Mouse (Mus musculus): ENCODE data around the gene Nop2.

Nop2 gene

DNA sequence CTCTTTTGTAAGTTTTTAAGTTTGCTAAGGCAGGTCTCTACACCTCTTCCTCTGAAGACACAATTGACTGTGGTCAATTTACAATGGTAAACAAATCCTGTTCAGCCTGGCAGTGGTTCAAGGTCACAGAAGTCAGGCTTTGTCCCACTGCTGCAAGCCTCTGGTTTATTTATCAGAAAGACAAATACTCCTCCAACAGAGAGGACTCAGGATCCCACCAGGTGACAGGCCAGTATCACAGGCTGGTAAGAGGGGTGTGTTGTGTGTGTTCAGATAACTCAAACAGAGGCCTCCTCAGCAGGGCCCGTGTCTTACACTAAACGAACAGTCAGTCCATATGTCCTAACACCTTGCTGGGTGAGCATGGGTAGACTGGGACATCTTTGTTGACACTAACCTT is 40.8 kb downstream of the Nop2 start:
- no peak for DNase-seq (ENCODE audit: low spot score)

DNA sequence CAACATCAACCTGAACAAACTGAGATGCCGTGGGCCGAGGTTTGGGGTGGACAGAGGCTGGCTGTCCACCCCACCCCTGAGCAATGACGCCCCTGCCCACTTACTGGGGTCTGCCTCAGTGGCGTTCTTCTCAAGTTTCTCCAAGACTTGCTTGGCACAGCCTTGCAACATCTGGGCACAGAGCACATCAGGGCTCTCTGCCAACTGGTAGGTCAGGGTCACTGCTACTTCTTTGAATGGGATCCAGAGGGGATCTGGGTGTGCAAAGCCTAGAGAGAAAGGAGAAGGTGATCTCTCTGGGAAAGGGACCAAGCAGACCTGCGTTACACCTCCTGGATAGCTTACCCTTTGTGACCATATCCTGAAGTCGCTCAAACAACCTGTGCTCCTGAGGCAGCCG is 41.5 kb downstream of the Nop2 start:
- no peak for DNase-seq (ENCODE audit: low spot score)

DNA sequence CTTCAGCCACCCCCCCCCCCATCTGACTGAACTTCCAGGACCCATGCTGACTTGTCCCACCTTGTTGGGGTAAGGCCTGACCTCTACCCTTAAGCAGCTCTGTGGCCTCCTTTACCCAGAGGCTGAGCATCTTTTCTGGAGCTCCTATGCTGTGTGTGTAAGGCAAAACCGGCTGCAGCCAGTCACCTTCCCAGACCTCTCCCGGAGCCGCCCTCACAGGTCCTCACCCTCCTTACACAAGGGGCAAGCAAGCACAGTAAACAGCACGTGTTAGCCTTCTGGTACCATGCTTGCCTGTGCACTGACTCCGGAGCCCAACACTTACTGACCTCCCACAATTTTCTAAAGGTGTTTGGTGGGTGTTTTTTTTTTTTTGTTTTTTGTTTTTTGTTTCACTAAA is 43.8 kb downstream of the Nop2 start:
- DNase-seq (ENCODE audit: low spot score): no peak

DNA sequence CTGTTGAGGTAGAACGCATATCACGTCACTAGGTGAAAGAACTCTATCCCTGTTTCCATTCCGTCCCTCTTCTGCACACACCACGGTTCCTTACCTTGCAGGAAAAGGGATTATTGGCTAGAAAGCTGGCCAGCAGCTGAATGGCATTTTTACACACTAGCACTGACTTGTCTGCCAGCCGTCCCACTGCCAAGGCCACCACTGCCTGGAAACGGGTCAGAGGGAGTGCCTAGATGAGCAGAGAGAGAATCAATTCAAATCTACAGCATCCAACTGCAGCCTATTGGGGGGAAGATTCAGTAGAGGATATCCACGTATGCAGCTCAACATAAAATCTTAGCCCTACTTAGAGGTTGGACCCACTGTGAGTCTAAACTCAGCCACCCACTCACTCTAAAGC is 47.9 kb downstream of the Nop2 start:
- DNase-seq (ENCODE audit: low spot score): no peak

DNA sequence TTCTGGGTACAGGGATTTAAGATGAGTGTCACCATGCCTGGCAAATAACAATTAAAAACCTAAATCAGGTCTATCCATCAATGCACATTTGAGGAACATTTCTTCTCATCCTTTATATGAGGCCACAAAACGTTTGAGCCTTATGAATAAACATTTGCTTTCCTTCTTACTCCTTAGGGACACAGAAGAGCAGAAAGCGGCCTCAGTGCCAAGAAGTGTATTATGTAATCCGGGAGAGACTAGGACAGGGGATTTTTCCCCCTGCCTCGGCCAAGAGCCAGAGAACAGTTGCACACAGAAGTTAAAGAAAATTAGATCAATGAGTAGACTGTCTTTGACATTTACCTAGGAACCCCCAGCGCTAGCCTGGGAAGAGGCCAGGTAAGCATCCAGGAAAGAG is 50.4 kb downstream of the Nop2 start:
- DNase-seq (ENCODE audit: low spot score): no peak

DNA sequence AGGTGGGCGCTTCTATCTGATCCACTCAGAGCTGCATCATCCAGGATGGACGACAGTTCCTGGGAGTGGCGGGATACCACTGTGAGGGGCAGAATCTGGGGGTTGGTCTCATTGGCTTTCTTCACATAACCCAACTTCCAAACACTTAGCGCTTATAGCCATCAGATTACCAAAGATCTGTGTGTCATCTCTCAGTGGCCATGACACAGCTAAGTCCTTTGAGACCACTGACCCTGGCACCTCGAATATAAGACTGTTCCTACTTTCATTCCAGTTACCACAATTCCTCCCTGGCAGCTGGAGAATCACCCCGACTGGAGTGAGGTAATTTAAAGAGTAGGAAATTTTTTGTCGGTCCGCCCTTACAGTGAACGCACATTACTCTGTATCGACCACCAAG is 54.5 kb downstream of the Nop2 start:
- DNase-seq (ENCODE audit: low spot score): no peak

DNA sequence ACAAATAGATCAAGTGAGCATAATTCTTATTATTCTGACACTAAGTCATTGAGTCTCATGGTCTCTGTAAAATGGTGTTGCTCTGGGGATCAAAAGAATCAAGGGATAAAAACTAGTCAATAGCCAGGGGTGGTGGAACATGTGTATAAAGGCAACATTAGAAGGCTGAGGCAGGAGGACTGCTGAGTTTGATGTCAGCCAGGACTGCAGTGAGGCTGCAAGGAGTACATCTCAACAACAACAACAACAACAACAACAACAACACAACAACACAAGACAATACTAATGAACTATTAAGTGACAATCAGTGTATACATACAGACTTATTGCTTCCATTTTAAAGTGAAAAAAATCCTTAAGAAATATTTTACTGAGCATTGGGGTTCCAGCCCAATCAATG is 59.1 kb downstream of the Nop2 start:
- DNase-seq (ENCODE audit: low spot score): peak; percentile 50

DNA sequence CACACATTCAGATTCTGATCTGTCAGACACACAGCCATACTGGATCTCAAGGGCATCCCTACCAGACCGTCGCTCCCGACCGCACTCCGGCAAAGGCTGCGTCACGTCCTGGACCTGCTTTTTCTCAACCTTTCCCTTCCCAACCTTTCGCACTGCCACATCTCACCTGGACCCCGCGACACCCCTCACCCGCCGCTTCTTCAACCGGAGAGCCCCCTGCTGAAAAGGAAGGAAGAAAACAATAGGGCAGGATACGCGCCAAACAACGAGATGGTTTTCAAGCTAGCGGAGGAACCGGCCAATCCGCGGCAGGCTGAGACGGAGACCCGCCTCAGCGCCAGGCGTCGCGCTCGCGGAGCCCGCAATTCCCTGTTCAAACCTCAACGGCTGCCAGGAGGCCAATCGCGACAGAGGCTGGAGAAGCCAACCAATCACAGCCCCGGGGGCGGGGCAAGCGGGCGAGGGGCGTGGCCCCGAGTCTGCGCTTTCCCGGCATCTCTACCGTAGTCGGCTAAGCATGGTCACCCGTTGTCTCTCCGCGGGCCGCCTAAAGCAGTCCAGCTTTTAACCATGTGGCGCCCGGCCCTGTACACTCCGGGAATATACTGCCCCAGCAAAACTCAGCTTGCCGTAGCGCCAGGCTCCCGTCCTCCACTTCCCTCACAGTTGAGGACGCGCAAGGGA is 59.8 kb downstream of the Nop2 start, which contains the start of the genes Ncapd2 and Mrpl51:
Gene Ncapd2 (minus strand): TSS at position 370 of the 684 bp plus-strand sequence.
Gene Mrpl51 (plus strand): TSS at position 470 of the 684 bp plus-strand sequence.
- DNase-seq (ENCODE audit: low spot score): peak; percentile 98

DNA sequence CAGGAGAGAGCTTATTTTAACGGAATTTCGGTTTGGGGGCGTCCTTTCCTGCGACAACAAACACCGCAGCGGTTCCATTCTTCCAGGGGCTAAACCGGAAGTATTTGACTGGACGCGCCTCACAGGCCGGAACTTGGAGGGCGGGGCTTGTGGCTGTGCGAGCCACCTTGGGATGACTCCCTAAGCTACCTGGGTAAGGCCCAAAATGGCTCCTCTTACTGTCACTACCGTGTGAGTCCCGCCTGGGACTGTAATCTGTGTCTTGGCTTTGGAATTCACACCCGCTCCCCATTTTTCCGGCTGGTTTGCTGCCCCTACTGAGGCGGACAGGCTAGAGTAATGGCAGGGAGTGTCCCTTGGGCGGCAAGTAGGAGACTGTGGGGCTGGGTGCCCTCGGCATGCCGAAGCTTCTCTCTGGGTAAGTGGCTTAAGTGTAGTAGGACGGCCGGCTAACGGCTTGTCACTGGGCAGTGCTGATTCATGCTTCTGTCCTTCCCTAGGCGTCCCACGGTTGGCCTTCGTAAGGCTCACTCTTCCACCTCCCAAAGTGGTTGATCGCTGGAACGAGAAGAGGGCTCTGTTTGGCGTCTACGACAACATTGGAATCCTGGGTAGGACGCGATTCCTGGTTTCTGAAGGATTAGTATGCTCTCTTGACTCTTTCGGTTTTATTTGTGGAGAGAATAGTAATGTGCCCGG is 60.5 kb downstream of the Nop2 start:
- DNase-seq (ENCODE audit: low spot score): peak; percentile 98

DNA sequence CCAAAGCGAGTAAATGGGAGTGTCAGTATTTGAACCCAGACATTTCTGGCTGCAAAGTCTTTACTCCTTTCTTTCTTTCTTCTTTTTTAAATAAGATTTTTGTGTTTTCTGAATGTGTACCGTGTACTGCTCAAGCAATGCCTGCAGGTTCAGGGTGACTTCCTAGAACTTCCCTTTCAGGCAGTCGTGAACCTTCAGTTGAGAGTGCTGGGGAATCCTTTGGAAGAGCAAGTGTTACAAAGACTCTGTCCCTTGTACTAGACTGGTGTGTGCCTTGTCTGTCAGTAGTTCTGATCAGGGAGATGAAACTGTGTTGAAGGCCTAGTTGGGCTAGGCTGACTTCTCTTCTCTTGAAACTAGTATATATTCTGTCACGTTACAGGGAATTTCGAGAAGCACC is 61.1 kb downstream of the Nop2 start:
- DNase-seq (ENCODE audit: low spot score): peak; percentile 9

DNA sequence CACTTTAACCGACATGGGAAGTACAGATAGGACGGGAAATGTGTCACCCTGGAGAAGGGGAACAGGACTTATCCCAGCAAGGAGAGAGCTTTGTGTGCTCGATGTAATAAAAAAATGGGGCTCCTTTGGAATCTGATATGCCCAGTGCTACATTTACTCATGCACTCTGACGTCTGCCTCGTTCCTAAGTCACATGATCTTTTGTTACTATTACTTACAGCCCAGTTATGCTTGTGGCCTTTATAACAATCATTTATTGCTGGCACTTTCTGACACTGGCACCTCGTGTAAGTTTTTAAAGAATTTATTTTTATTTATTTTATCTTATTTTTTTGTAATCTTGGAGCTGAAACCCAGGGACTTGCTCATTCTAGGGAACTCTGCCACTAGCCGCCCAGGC is 61.7 kb downstream of the Nop2 start:
- no peak for DNase-seq (ENCODE audit: low spot score)
